Mouse (Mus musculus): ENCODE measurements at regions not wholly inside any gene's neighbourhood (a gene's known extent, or its start where the extent isn't known, plus 50 kb on each side); places are given as distances from the start of the nearest gene placed in this dataset.

GRCm38 (mm10) chr11:31574941-31575340 is 96.7 kb downstream of the Bod1 start:
- ATAC-seq (replicated peaks; ENCODE audit: low FRiP score, low TSS enrichment, low read depth) = no peak

DNA sequence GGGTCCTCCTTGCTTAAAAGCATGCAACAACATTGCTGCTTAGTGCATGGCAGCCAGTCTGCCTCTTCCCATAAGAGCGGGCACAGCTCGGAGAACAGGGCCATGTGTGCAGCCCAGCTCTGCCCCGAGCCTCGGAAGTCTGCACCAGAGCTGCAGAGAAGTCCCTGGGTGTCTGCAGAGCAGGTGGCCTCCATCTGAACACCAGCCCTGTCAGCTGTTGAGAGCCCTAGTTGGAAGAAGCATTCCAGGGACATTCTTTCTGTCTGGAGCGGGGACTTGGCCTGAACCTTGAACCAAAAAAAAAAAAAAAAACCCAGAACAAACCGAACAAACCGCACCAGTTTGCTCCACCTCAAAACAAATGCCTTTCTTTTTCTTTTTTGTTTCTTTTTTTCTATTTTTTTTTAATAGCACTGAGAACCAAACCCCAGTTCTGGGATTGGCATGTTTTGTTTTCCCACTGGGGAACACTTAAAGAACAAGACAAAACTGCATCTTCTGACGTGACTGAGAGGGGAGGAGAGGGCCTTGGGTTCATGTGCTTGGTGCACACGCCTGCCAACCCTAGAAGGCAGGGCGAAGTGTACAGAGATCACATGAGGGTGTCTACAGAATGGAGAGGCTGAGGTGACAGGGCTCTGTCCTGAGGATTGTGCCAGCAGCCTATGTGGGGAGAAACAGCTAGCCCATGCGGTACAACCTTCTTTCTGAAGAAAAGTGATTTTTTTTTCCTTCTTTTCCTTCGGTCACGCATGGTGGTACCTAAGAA is 106.8 kb downstream of the Bod1 start:
- peaks cover 15% of the 10 kb centered on the region for H3K4me1 ChIP-seq (replicated peaks; ENCODE audit: control insufficient read depth, insufficient read depth, low read length)
- peak overlapping the region; percentile 44 for H3K27ac ChIP-seq (ENCODE audit: low read depth)
- H3K9me3 ChIP-seq (ENCODE audit: control insufficient read depth, low read length) = no peaks in the 10 kb centered on the region
- no peaks in the 10 kb centered on the region for H3K27me3 ChIP-seq (replicated peaks; ENCODE audit: control insufficient read depth, insufficient read depth, low read length)
- no peaks in the 10 kb centered on the region for H3K36me3 ChIP-seq (ENCODE audit: control insufficient read depth, insufficient read depth, low read length)
- no peak overlapping the region for H3K4me3 ChIP-seq (ENCODE audit: low read depth, low read length)
- DNase-seq (ENCODE audit: low spot score) = no peak
- H3K9ac ChIP-seq (ENCODE audit: low read length) = no peak overlapping the region
- peak; percentile 69; the same call in 1 of the 2 replicates for ATAC-seq (replicated peaks; ENCODE audit: low FRiP score, low TSS enrichment, low read depth)
- WGBS = 52% methylated on average over 13 of the region's 13 CpGs
- no peak overlapping the region for H3K4me2 ChIP-seq (ENCODE audit: low read length)

More at GRCm38 (mm10) chr11:31574941-31575340, 96.7 kb downstream of the Bod1 start:
- no peak overlapping the region for H3K9ac ChIP-seq (ENCODE audit: low read length)
- DNase-seq (ENCODE audit: low spot score) = no peak
- no peak overlapping the region for H3K27ac ChIP-seq (ENCODE audit: low read depth)
- H3K4me2 ChIP-seq (ENCODE audit: low read length) = no peak overlapping the region
- no peaks in the 10 kb centered on the region for H3K9me3 ChIP-seq (ENCODE audit: control insufficient read depth, low read length)
- H3K4me1 ChIP-seq (replicated peaks; ENCODE audit: control insufficient read depth, insufficient read depth, low read length) = no peaks in the 10 kb centered on the region
- H3K27me3 ChIP-seq (replicated peaks; ENCODE audit: control insufficient read depth, insufficient read depth, low read length) = no peaks in the 10 kb centered on the region
- WGBS = 36% methylated on average over 3 of the region's 3 CpGs
- H3K36me3 ChIP-seq (ENCODE audit: control insufficient read depth, insufficient read depth, low read length) = no peaks in the 10 kb centered on the region
- no peak overlapping the region for H3K4me3 ChIP-seq (ENCODE audit: low read depth, low read length)

- Histone ChIP-seq H3K27ac (ENCODE audit: low read depth) (peak overlapping the region; percentile 44), H3K4me1 (replicated peaks; ENCODE audit: control insufficient read depth, insufficient read depth, low read length) (peaks cover 15% of the 10 kb centered on the region), H3K9me3 (ENCODE audit: control insufficient read depth, low read length) (no peaks in the 10 kb centered on the region), H3K36me3 (ENCODE audit: control insufficient read depth, insufficient read depth, low read length) (no peaks in the 10 kb centered on the region), H3K27me3 (replicated peaks; ENCODE audit: control insufficient read depth, insufficient read depth, low read length) (no peaks in the 10 kb centered on the region), H3K4me3 (ENCODE audit: low read depth, low read length) (no peak overlapping the region), H3K4me2 (ENCODE audit: low read length) (no peak overlapping the region), H3K9ac (ENCODE audit: low read length) (no peak overlapping the region)
- DNase-seq (ENCODE audit: low spot score) (peak; percentile 56), ATAC-seq (replicated peaks; ENCODE audit: low FRiP score, low TSS enrichment, low read depth) (0 out of 2 replicates have a peak, but pooled peaks have one; percentile 52)
- WGBS = 41% methylated on average over 10 of the region's 10 CpGs
Measured at GRCm38 (mm10) chr11:31563826-31564741, 107.6 kb downstream of the Bod1 start.

- DNase-seq (ENCODE audit: low spot score) (no peak), ATAC-seq (replicated peaks; ENCODE audit: low FRiP score, low TSS enrichment, low read depth) (no peak)
- Histone ChIP-seq H3K9ac (ENCODE audit: low read length) (no peak overlapping the region), H3K4me1 (replicated peaks; ENCODE audit: control insufficient read depth, insufficient read depth, low read length) (peaks cover 15% of the 10 kb centered on the region), H3K4me2 (ENCODE audit: low read length) (no peak overlapping the region), H3K9me3 (ENCODE audit: control insufficient read depth, low read length) (no peaks in the 10 kb centered on the region), H3K27me3 (replicated peaks; ENCODE audit: control insufficient read depth, insufficient read depth, low read length) (no peaks in the 10 kb centered on the region), H3K36me3 (ENCODE audit: control insufficient read depth, insufficient read depth, low read length) (no peaks in the 10 kb centered on the region), H3K27ac (ENCODE audit: low read depth) (no peak overlapping the region), H3K4me3 (ENCODE audit: low read depth, low read length) (no peak overlapping the region)
- WGBS = 83% methylated on average over 3 of the region's 3 CpGs
Measured at GRCm38 (mm10) chr11:31562954-31563353, 108.7 kb downstream of the Bod1 start.

DNA sequence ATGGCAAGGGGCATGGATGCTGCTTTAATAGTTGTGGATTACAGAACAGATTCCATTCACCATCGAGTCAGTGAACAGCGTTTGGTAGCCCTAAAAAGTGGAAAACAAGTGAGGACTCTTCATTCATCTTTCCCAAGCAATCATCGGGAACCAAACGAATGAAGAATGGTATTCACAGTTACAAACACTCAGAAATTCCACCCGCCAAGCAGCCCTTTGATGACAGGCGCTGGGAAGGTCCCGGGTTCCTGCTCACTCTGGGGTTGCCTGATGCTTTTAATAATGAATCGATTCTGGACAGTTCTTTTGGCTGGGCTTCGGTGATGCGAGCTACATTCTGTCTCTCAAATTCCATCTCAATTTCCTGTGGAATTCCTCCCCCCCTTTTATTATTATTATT is 110.9 kb downstream of the Bod1 start:
- no peaks in the 10 kb centered on the region for H3K9me3 ChIP-seq (ENCODE audit: control insufficient read depth, low read length)
- no peak overlapping the region for H3K4me3 ChIP-seq (ENCODE audit: low read depth, low read length)
- no peaks in the 10 kb centered on the region for H3K27me3 ChIP-seq (replicated peaks; ENCODE audit: control insufficient read depth, insufficient read depth, low read length)
- 79% methylated on average over 10 of the region's 10 CpGs for WGBS
- H3K9ac ChIP-seq (ENCODE audit: low read length) = no peak overlapping the region
- peaks cover 15% of the 10 kb centered on the region for H3K4me1 ChIP-seq (replicated peaks; ENCODE audit: control insufficient read depth, insufficient read depth, low read length)
- H3K4me2 ChIP-seq (ENCODE audit: low read length) = no peak overlapping the region
- DNase-seq (ENCODE audit: low spot score) (no peak), ATAC-seq (replicated peaks; ENCODE audit: low FRiP score, low TSS enrichment, low read depth) (no peak)
- H3K36me3 ChIP-seq (ENCODE audit: control insufficient read depth, insufficient read depth, low read length) = no peaks in the 10 kb centered on the region
- no peak overlapping the region for H3K27ac ChIP-seq (ENCODE audit: low read depth)

- Histone ChIP-seq H3K27me3 (replicated peaks; ENCODE audit: control insufficient read depth, insufficient read depth, low read length) (no peaks in the 10 kb centered on the region), H3K27ac (ENCODE audit: low read depth) (no peak overlapping the region), H3K9ac (ENCODE audit: low read length) (no peak overlapping the region), H3K9me3 (ENCODE audit: control insufficient read depth, low read length) (no peaks in the 10 kb centered on the region), H3K36me3 (ENCODE audit: control insufficient read depth, insufficient read depth, low read length) (no peaks in the 10 kb centered on the region), H3K4me3 (ENCODE audit: low read depth, low read length) (no peak overlapping the region), H3K4me2 (ENCODE audit: low read length) (no peak overlapping the region), H3K4me1 (replicated peaks; ENCODE audit: control insufficient read depth, insufficient read depth, low read length) (0 out of 2 replicates have a peak, but pooled peaks cover 8% of the 10 kb centered on the region)
- no peak for DNase-seq (ENCODE audit: low spot score)
- ATAC-seq (replicated peaks; ENCODE audit: low FRiP score, low TSS enrichment, low read depth) = no peak
- 90% methylated on average over 4 of the region's 4 CpGs for WGBS
Measured at GRCm38 (mm10) chr11:31555042-31555441, 116.6 kb downstream of the Bod1 start.

DNA sequence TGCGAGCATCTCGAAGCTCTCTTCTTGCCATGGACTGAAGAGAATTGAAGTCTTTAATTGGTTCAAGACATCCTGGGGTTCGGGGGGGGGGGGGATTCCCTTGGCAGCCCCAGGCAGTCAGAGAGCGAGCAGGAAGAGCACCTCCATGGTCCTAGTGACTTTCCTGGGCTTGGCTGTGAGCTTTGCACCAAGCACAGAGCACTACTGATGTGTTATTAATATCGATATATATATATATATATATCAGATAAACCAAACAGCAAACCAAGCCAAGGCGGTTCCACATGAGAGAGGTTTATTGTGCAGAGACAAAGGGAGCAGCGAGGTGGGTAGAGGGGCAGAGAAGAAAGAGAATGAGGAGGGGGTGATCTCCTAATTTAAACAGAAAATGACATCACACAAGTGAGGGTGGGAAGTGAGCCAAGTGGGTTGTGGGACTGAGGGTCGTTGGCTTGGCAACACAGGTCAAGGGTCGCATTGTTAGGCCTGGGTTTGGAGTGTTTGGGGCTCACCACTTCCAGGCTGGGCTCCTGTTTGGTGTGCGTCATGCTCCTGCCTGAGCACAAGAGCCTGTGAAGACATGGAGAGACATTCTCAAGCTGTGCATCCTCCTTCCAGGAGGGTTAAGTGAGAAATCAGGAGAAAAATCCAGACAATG is 119.9 kb downstream of the Bod1 start:
- ATAC-seq (replicated peaks; ENCODE audit: low FRiP score, low TSS enrichment, low read depth) (no peak), DNase-seq (ENCODE audit: low spot score) (no peak)
- H3K4me2 ChIP-seq (ENCODE audit: low read length) = no peak overlapping the region
- 57% methylated on average over 10 of the region's 10 CpGs for WGBS
- no peak overlapping the region for H3K9ac ChIP-seq (ENCODE audit: low read length)
- no peaks in the 10 kb centered on the region for H3K27me3 ChIP-seq (replicated peaks; ENCODE audit: control insufficient read depth, insufficient read depth, low read length)
- H3K27ac ChIP-seq (ENCODE audit: low read depth) = no peak overlapping the region
- no peak overlapping the region for H3K4me3 ChIP-seq (ENCODE audit: low read depth, low read length)
- 0 out of 2 replicates have a peak, but pooled peaks cover 8% of the 10 kb centered on the region for H3K4me1 ChIP-seq (replicated peaks; ENCODE audit: control insufficient read depth, insufficient read depth, low read length)
- H3K9me3 ChIP-seq (ENCODE audit: control insufficient read depth, low read length) = 0 out of 2 replicates have a peak, but pooled peaks cover 5% of the 10 kb centered on the region
- H3K36me3 ChIP-seq (ENCODE audit: control insufficient read depth, insufficient read depth, low read length) = no peaks in the 10 kb centered on the region

All from intestine, embryonic 14.5 days (tissue).